Mouse (Mus musculus): ENCODE data around the gene Thsd4. TPM values are rescaled to one million over a fixed set of nuclear protein-coding genes. Genes with fewer than 3 reads are reported as not detected.

Gene Thsd4
- polyA plus RNA-seq, 1 experiment from 2014 or later: 3.4 TPM

DNA sequence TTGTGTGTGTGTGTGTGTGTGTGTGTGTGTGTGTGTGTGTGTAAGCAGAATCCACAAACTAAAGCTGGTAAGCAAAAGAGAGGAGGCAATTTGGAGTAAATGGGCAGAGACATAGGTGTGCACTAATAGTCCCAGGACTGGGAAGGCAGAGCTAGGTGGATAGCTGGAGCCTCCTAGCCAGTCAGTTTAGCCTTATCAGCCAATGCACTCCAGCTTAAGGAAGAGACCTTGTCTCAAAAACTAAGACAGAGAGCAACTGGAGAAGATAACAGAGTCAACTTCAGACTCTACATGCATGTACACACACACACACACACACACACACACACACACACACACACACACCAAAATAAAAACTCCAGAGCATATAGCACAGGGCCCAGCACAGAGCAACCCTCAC lies 271.4 kb downstream of the Thsd4 start:
- no peak overlapping the region for H3K9ac ChIP-seq (replicated peaks; ENCODE audit: low read depth)
- no peaks in the 10 kb centered on the region for H3K4me1 ChIP-seq (ENCODE audit: insufficient read depth, low read depth, low read length)
- H3K27ac ChIP-seq (ENCODE audit: low read length): no peak overlapping the region
- H3K27me3 ChIP-seq (replicated peaks; ENCODE audit: insufficient read depth, low read length): no peaks in the 10 kb centered on the region
- TF ChIP-seq CTCF (IDR thresholded peaks at IDR 0.05): no peak
- TF ChIP-seq EP300 (IDR thresholded peaks at IDR 0.05): no peak
- no peak overlapping the region for H3K4me3 ChIP-seq (ENCODE audit: low read depth, low read length)
- ATAC-seq (no peak), DNase-seq (ENCODE audit: low spot score) (no peak)
- no peaks in the 10 kb centered on the region for H3K36me3 ChIP-seq (ENCODE audit: insufficient read depth, low read length)
- no peak overlapping the region for H3K4me2 ChIP-seq (replicated peaks; ENCODE audit: low read depth, low read length)
- no peaks in the 10 kb centered on the region for H3K9me3 ChIP-seq (ENCODE audit: low read length)

GRCm38 (mm10) chr9:60247998-60248397 lies 273.8 kb downstream of the Thsd4 start:
- Histone ChIP-seq H3K9me3 (ENCODE audit: low read length) (no peaks in the 10 kb centered on the region), H3K4me3 (ENCODE audit: low read depth, low read length) (no peak overlapping the region), H3K27ac (ENCODE audit: low read length) (no peak overlapping the region), H3K4me2 (replicated peaks; ENCODE audit: low read depth, low read length) (no peak overlapping the region), H3K4me1 (ENCODE audit: insufficient read depth, low read depth, low read length) (no peaks in the 10 kb centered on the region), H3K9ac (replicated peaks; ENCODE audit: low read depth) (no peak overlapping the region), H3K36me3 (ENCODE audit: insufficient read depth, low read length) (no peaks in the 10 kb centered on the region), H3K27me3 (replicated peaks; ENCODE audit: insufficient read depth, low read length) (no peaks in the 10 kb centered on the region)
- TF ChIP-seq EP300 (IDR thresholded peaks at IDR 0.05): no peak
- TF ChIP-seq CTCF (IDR thresholded peaks at IDR 0.05): no peak
- WGBS: 73% methylated on average over 3 of the region's 3 CpGs
- ATAC-seq (no peak), DNase-seq (ENCODE audit: low spot score) (no peak)

- TF ChIP-seq CTCF (IDR thresholded peaks at IDR 0.05): peak; percentile 97
- no peak for TF ChIP-seq EP300 (IDR thresholded peaks at IDR 0.05)
- no peak overlapping the region for H3K9ac ChIP-seq (replicated peaks; ENCODE audit: low read depth)
- 2% methylated on average over 5 of the region's 5 CpGs for WGBS
- H3K27me3 ChIP-seq (replicated peaks; ENCODE audit: insufficient read depth, low read length): no peaks in the 10 kb centered on the region
- H3K4me3 ChIP-seq (ENCODE audit: low read depth, low read length): no peak overlapping the region
- H3K27ac ChIP-seq (ENCODE audit: low read length): no peak overlapping the region
- ATAC-seq (0 out of 2 replicates have a peak, but pooled peaks have one; percentile 16), DNase-seq (ENCODE audit: low spot score) (peak; percentile 75)
- no peaks in the 10 kb centered on the region for H3K4me1 ChIP-seq (ENCODE audit: insufficient read depth, low read depth, low read length)
- H3K9me3 ChIP-seq (ENCODE audit: low read length): no peaks in the 10 kb centered on the region
- no peak overlapping the region for H3K4me2 ChIP-seq (replicated peaks; ENCODE audit: low read depth, low read length)
- no peaks in the 10 kb centered on the region for H3K36me3 ChIP-seq (ENCODE audit: insufficient read depth, low read length)
These were observed 276.9 kb downstream of the Thsd4 start for GRCm38 (mm10) chr9:60244943-60245342.

DNA sequence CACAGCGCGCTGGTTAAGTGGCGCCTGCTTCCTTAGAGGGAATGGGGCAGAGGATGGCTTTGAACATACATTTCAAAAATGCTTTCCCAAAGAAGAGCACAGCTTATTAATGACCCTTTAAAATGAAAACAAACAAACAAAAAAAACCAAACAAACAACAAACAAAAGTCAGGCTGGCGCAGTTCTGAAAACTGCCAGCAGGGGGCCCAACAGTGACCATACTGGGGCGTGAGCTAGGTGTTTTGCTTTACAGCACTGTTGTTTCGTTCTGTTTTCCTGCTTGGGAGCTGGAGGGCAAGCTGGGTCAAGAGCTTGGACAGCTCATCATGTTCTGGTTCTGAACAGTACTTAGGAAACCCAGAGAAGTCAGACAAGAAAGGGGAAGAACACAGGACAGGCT lies 278.3 kb downstream of the Thsd4 start:
- Histone ChIP-seq H3K4me2 (replicated peaks; ENCODE audit: low read depth, low read length) (no peak overlapping the region), H3K4me1 (ENCODE audit: insufficient read depth, low read depth, low read length) (no peaks in the 10 kb centered on the region), H3K9ac (replicated peaks; ENCODE audit: low read depth) (no peak overlapping the region), H3K36me3 (ENCODE audit: insufficient read depth, low read length) (no peaks in the 10 kb centered on the region), H3K27me3 (replicated peaks; ENCODE audit: insufficient read depth, low read length) (no peaks in the 10 kb centered on the region), H3K9me3 (ENCODE audit: low read length) (no peaks in the 10 kb centered on the region), H3K4me3 (ENCODE audit: low read depth, low read length) (no peak overlapping the region), H3K27ac (ENCODE audit: low read length) (no peak overlapping the region)
- no peak for DNase-seq (ENCODE audit: low spot score)
- TF ChIP-seq EP300 (IDR thresholded peaks at IDR 0.05) (no peak), CTCF (IDR thresholded peaks at IDR 0.05) (peak; percentile 82)
- 61% methylated on average over 6 of the region's 6 CpGs for WGBS
- no peak for ATAC-seq

GRCm38 (mm10) chr9:60237667-60238066 lies 284.2 kb downstream of the Thsd4 start:
- H3K4me2 ChIP-seq (replicated peaks; ENCODE audit: low read depth, low read length): no peak overlapping the region
- H3K4me3 ChIP-seq (ENCODE audit: low read depth, low read length): no peak overlapping the region
- no peak overlapping the region for H3K27ac ChIP-seq (ENCODE audit: low read length)
- TF ChIP-seq EP300 (IDR thresholded peaks at IDR 0.05): no peak
- peak; percentile 84 for TF ChIP-seq CTCF (IDR thresholded peaks at IDR 0.05)
- WGBS: 19% methylated on average over 4 of the region's 4 CpGs
- H3K9me3 ChIP-seq (ENCODE audit: low read length): no peaks in the 10 kb centered on the region
- no peaks in the 10 kb centered on the region for H3K27me3 ChIP-seq (replicated peaks; ENCODE audit: insufficient read depth, low read length)
- no peak overlapping the region for H3K9ac ChIP-seq (replicated peaks; ENCODE audit: low read depth)
- no peaks in the 10 kb centered on the region for H3K4me1 ChIP-seq (ENCODE audit: insufficient read depth, low read depth, low read length)
- peak; percentile 67 for DNase-seq (ENCODE audit: low spot score)
- no peaks in the 10 kb centered on the region for H3K36me3 ChIP-seq (ENCODE audit: insufficient read depth, low read length)
- no peak for ATAC-seq

GRCm38 (mm10) chr9:60236155-60236554 lies 285.7 kb downstream of the Thsd4 start:
- TF ChIP-seq EP300 (IDR thresholded peaks at IDR 0.05): no peak
- no peak for TF ChIP-seq CTCF (IDR thresholded peaks at IDR 0.05)
- Histone ChIP-seq H3K36me3 (ENCODE audit: insufficient read depth, low read length) (no peaks in the 10 kb centered on the region), H3K4me1 (ENCODE audit: insufficient read depth, low read depth, low read length) (no peaks in the 10 kb centered on the region), H3K27me3 (replicated peaks; ENCODE audit: insufficient read depth, low read length) (no peaks in the 10 kb centered on the region), H3K27ac (ENCODE audit: low read length) (no peak overlapping the region), H3K9ac (replicated peaks; ENCODE audit: low read depth) (no peak overlapping the region), H3K4me2 (replicated peaks; ENCODE audit: low read depth, low read length) (no peak overlapping the region), H3K9me3 (ENCODE audit: low read length) (no peaks in the 10 kb centered on the region), H3K4me3 (ENCODE audit: low read depth, low read length) (no peak overlapping the region)
- no peak for DNase-seq (ENCODE audit: low spot score)
- WGBS: 56% methylated on average over 9 of the region's 9 CpGs
- no peak; the same call in 1 of the 2 replicates for ATAC-seq
